Mouse (Mus musculus) kidney, postnatal 0 days (tissue): ENCODE measurements around the gene Cfap299. TPM values are rescaled to one million over a fixed set of nuclear protein-coding genes. Genes with fewer than 3 reads are reported as not detected.

ENCODE experiments used
- ATAC-seq: fragments of 200-750 bp; cut with Nextera tagmentation; replicated peaks from 2 replicates; pipeline ENCODE4 v1.8.0; 2017; ENCODE audit warnings: low read depth, moderate number of reproducible peaks, moderate TSS enrichment, moderate library complexity; ENCODE audit not compliant: low FRiP score
- DNase-seq: peaks from one replicate; pipeline ENCODE4 v3.0.0-alpha.2; 2016; ENCODE audit warnings: low spot score
- H3K27ac ChIP-seq: fragments of 300-500 bp; sonication (generic); 2 replicates; pipeline ENCODE4 v1.5.1; 2014; ENCODE audit warnings: mild to moderate bottlenecking
- H3K27me3 ChIP-seq: fragments of 300-500 bp; sonication (generic); 2 replicates; pipeline ENCODE4 v1.6.1; 2014; ENCODE audit warnings: low read length, mixed read lengths; ENCODE audit not compliant: insufficient read depth
- H3K36me3 ChIP-seq: fragments of 300-500 bp; sonication (generic); 2 replicates; pipeline ENCODE4 v1.6.1; 2014; ENCODE audit warnings: low read length, mixed read lengths; ENCODE audit not compliant: insufficient read depth
- H3K4me1 ChIP-seq: fragments of 300-500 bp; sonication (generic); replicated peaks from 2 replicates; pipeline ENCODE4 v1.6.1; 2014; ENCODE audit warnings: antibody characterized with exemption, low read length, mixed read lengths; ENCODE audit not compliant: insufficient read depth
- H3K4me2 ChIP-seq: fragments of 300-500 bp; sonication (generic); 2 replicates; pipeline ENCODE4 v1.6.1; 2014; ENCODE audit warnings: mild to moderate bottlenecking, low read length, moderate library complexity, mixed read lengths
- H3K4me3 ChIP-seq: fragments of 300-500 bp; sonication (generic); replicated peaks from 2 replicates; pipeline ENCODE4 v1.5.1; 2014; ENCODE audit warnings: low read depth, low read length
- H3K9ac ChIP-seq: fragments of 300-500 bp; sonication (generic); 2 replicates; pipeline ENCODE4 v1.6.1; 2014; ENCODE audit warnings: low read depth, low read length
- H3K9me3 ChIP-seq: fragments of 300-500 bp; sonication (generic); replicated peaks from 2 replicates; pipeline ENCODE4 v1.6.1; 2016; ENCODE audit warnings: low read length, inconsistent platforms, mixed read lengths
- CTCF ChIP-seq: IDR thresholded peaks from 2 replicates; pipeline ENCODE4 v1.5.1; 2016; ENCODE audit warnings: antibody characterized with exemption, low read depth, mild to moderate bottlenecking, moderate library complexity
- WGBS: fragments of 180-500 bp; shearing (Covaris S2); extraction: QIAGEN DNeasy Blood & Tissue Kit; methylation state at CpG from one replicate; pipeline ENCODE4 v1.1.7; 2014; 5-methylcytosine and 5-hydroxymethylcytosine counted together
- polyA plus RNA-seq: library from polyadenylated mRNA; unstranded; fragments of >200 nt; fragmentation: Nextera tagmentation; extraction: Ambion mirVana; gene quantifications from 2 replicates; pipeline ENCODE4 v1.2.1, GENCODE M21; 2015

Gene Cfap299
- polyA plus RNA-seq, 1 experiment from 2014 or later, result 0.34 TPM

DNA sequence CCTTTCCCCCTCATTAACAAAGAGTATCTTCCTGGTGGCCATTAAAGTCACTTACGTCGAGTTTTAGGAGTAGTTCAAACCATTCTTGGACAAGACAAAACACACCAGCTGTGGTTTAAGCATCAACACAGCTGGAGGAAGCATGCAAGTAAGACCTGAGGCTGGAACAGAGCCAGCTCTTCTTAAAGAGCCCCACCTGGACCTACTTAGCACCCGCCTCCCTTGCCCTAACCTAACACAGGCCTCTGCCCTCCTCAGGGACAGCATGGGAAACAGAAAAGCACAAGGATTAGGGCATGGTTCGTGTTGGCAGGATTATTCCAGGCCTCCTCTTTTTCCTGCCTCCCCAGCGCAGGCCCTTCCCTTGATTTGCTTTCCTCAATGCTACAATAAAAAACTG, 374.9 kb downstream of the Cfap299 start:
- Histone ChIP-seq H3K4me1 (no peaks in the 10 kb centered on the region), H3K27ac (no peak overlapping the region), H3K36me3 (no peaks in the 10 kb centered on the region), H3K4me3 (no peak overlapping the region), H3K9ac (no peak overlapping the region), H3K27me3 (no peaks in the 10 kb centered on the region), H3K9me3 (no peaks in the 10 kb centered on the region), H3K4me2 (no peak overlapping the region)
- 67% methylated on average over 5 of the region's 5 CpGs for WGBS
- TF ChIP-seq CTCF, result no peak
- DNase-seq (no peak), ATAC-seq (no peak)

DNA sequence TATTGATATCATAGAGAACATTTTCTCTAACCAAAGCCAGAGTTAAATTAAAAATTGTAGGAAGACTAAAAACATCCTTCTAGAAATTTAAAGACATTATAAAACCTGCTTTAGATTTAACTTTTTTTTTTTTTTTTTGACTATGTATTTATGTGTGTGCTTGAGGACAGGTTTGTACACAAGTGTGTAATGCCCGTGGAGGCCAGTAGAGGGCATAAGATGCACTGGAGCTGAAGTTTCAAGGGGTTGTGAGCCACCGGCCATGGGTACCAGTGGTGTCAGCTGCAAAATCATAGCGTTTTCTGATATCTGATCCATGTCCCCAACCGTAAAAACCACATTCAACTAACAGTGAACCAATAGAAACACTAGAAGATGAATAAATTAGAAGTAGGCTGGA, 377.5 kb downstream of the Cfap299 start:
- DNase-seq (no peak), ATAC-seq (no peak)
- H3K4me2 ChIP-seq, result no peak overlapping the region
- H3K27ac ChIP-seq, result no peak overlapping the region
- WGBS, result 79% methylated on average over 4 of the region's 4 CpGs
- no peaks in the 10 kb centered on the region for H3K9me3 ChIP-seq
- H3K4me3 ChIP-seq, result no peak overlapping the region
- no peaks in the 10 kb centered on the region for H3K36me3 ChIP-seq
- peak; percentile 32 for TF ChIP-seq CTCF
- no peaks in the 10 kb centered on the region for H3K4me1 ChIP-seq
- no peaks in the 10 kb centered on the region for H3K27me3 ChIP-seq
- H3K9ac ChIP-seq, result no peak overlapping the region

- 67% methylated on average over 2 of the region's 2 CpGs for WGBS
- no peak overlapping the region for H3K27ac ChIP-seq
- no peaks in the 10 kb centered on the region for H3K9me3 ChIP-seq
- no peaks in the 10 kb centered on the region for H3K36me3 ChIP-seq
- no peak for TF ChIP-seq CTCF
- H3K4me3 ChIP-seq, result no peak overlapping the region
- H3K4me1 ChIP-seq, result no peaks in the 10 kb centered on the region
- H3K9ac ChIP-seq, result no peak overlapping the region
- ATAC-seq (no peak), DNase-seq (no peak)
- no peaks in the 10 kb centered on the region for H3K27me3 ChIP-seq
- H3K4me2 ChIP-seq, result no peak overlapping the region
These were observed 386.3 kb downstream of the Cfap299 start for GRCm38 (mm10) chr5:98715392-98715791.

- Histone ChIP-seq H3K4me3 (no peak overlapping the region), H3K4me2 (no peak overlapping the region), H3K9ac (no peak overlapping the region), H3K27me3 (no peaks in the 10 kb centered on the region), H3K4me1 (no peaks in the 10 kb centered on the region), H3K9me3 (no peaks in the 10 kb centered on the region), H3K27ac (no peak overlapping the region), H3K36me3 (no peaks in the 10 kb centered on the region)
- WGBS, result 23% methylated on average over 6 of the region's 6 CpGs
- TF ChIP-seq CTCF, result no peak
- DNase-seq, result peak; percentile 8
- ATAC-seq, result no peak
These were observed 403.3 kb downstream of the Cfap299 start for GRCm38 (mm10) chr5:98732157-98733009.

DNA sequence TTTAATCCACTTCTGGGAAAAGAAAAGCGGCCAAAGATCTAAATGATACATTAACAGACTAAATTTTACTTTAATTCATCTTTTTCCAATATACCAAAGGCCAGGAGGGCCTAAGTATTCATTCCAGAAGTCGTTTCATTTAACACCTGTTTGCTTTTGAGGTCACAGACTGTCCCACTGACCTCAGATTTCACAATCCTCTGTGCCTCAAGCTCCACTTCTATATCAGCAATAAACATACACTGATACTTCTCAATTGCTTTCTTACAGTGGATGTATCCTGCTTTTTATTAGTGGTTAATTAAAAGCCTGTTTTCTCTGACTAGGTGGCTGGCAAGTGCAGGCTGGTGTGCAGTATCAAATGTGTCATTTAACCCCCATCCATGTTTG, 403.9 kb downstream of the Cfap299 start:
- H3K9ac ChIP-seq, result no peak overlapping the region
- no peaks in the 10 kb centered on the region for H3K27me3 ChIP-seq
- no peak overlapping the region for H3K27ac ChIP-seq
- no peak for DNase-seq
- H3K36me3 ChIP-seq, result no peaks in the 10 kb centered on the region
- H3K4me2 ChIP-seq, result no peak overlapping the region
- no peak overlapping the region for H3K4me3 ChIP-seq
- 25% methylated on average over 2 of the region's 2 CpGs for WGBS
- no peaks in the 10 kb centered on the region for H3K4me1 ChIP-seq
- TF ChIP-seq CTCF, result no peak
- ATAC-seq, result no peak
- H3K9me3 ChIP-seq, result no peaks in the 10 kb centered on the region

- ATAC-seq (no peak), DNase-seq (no peak)
- no peak overlapping the region for H3K27ac ChIP-seq
These were observed 433.0 kb downstream of the Cfap299 start for GRCm38 (mm10) chr5:98761858-98762652.

More at GRCm38 (mm10) chr5:98761858-98762652, 433.0 kb downstream of the Cfap299 start:
- 84% methylated on average over 15 of the region's 15 CpGs for WGBS
- Histone ChIP-seq H3K4me1 (no peaks in the 10 kb centered on the region), H3K36me3 (no peaks in the 10 kb centered on the region), H3K27me3 (no peaks in the 10 kb centered on the region), H3K4me2 (no peak overlapping the region), H3K9me3 (no peaks in the 10 kb centered on the region), H3K9ac (no peak overlapping the region), H3K4me3 (no peak overlapping the region)
- TF ChIP-seq CTCF, result no peak
